Comparison of ENCODE assay signal across 7 mouse cellular contexts in genomic region chr12:84487324-84488056, GRCm38 (mm10). TPM values are rescaled to one million over a fixed set of nuclear protein-coding genes. Genes with fewer than 3 reads are reported as not detected.
DNase-seq lines count a peak whose midpoint lies in the region; ATAC-seq and TF ChIP-seq lines count a peak whose summit lies in the region.

No protein-coding gene starts in this region.

- peak; percentile 90 for ATAC-seq in embryonic facial prominence, embryonic 14.5 days (ENCODE audit: low read depth)
- peak; percentile 70 for ATAC-seq in hindbrain, embryonic 14.5 days (ENCODE audit: low FRiP score)
- no peak for ATAC-seq in erythroid progenitor cell, adult 5-6 weeks (replicated peaks; ENCODE audit: low FRiP score, poor library complexity, severe bottlenecking)

- no peaks in the 10 kb centered on the region for H3K4me1 ChIP-seq in embryonic facial prominence, embryonic 14.5 days (ENCODE audit: control insufficient read depth, insufficient read depth, low read length)
- H3K4me1 ChIP-seq in hindbrain, embryonic 14.5 days (replicated peaks; ENCODE audit: control insufficient read depth, insufficient read depth, low read length) = peaks cover 10% of the 10 kb centered on the region

- peak; percentile 87 for DNase-seq in brain, embryonic 14.5 days (ENCODE audit: low read depth)
- peak; percentile 84 for DNase-seq in embryonic facial prominence, embryonic 14.5 days (ENCODE audit: low spot score)
- peak; percentile 60 for DNase-seq in hindbrain, embryonic 14.5 days (ENCODE audit: low spot score)
- DNase-seq in lung, postnatal 36 days = peak; percentile 46
- no peak for DNase-seq in frontal cortex, postnatal 14 days (ENCODE audit: low spot score in 2 of 2)
- DNase-seq in thymus, postnatal 4 days = no peak

- H3K4me3 ChIP-seq in embryonic facial prominence, embryonic 14.5 days (ENCODE audit: low read depth, low read length) = no peak overlapping the region
- no peak overlapping the region for H3K4me3 ChIP-seq in hindbrain, embryonic 14.5 days (replicated peaks; ENCODE audit: low read length)

- no peak for TF ChIP-seq POLR2A in brain, embryonic 14.5 days (IDR thresholded peaks at IDR 0.05; ENCODE audit: borderline replicate concordance, extremely low read depth, insufficient read depth, insufficient read length, poor library complexity, severe bottlenecking)

- H3K27me3 ChIP-seq in embryonic facial prominence, embryonic 14.5 days (replicated peaks; ENCODE audit: control insufficient read depth, insufficient read depth, low read length) = no peaks in the 10 kb centered on the region
- peaks cover 36% of the 10 kb centered on the region for H3K27me3 ChIP-seq in hindbrain, embryonic 14.5 days (ENCODE audit: control insufficient read depth, insufficient read depth, low read length)

- H3K9ac ChIP-seq in embryonic facial prominence, embryonic 14.5 days (ENCODE audit: low read depth, low read length) = no peak overlapping the region
- H3K9ac ChIP-seq in hindbrain, embryonic 14.5 days = no peak overlapping the region

- TF ChIP-seq CTCF in brain, embryonic 14.5 days (IDR thresholded peaks at IDR 0.05; ENCODE audit: borderline replicate concordance, extremely low read depth, insufficient read depth, insufficient read length) = no peak

- H3K27ac ChIP-seq in embryonic facial prominence, embryonic 14.5 days (replicated peaks; ENCODE audit: low read depth, low read length) = no peak overlapping the region
- H3K27ac ChIP-seq in hindbrain, embryonic 14.5 days = peak overlapping the region; percentile 27; the same call in 1 of the 2 replicates

- 46% methylated on average over 8 of the region's 8 CpGs for WGBS in embryonic facial prominence, embryonic 14.5 days
- WGBS in hindbrain, embryonic 14.5 days = 18% methylated on average over 8 of the region's 8 CpGs

- no peaks in the 10 kb centered on the region for H3K9me3 ChIP-seq in embryonic facial prominence, embryonic 14.5 days (ENCODE audit: control insufficient read depth, low read length)
- no peaks in the 10 kb centered on the region for H3K9me3 ChIP-seq in hindbrain, embryonic 14.5 days (ENCODE audit: control insufficient read depth, low read length)

- no peak overlapping the region for H3K4me2 ChIP-seq in embryonic facial prominence, embryonic 14.5 days (ENCODE audit: low read depth, low read length)
- H3K4me2 ChIP-seq in hindbrain, embryonic 14.5 days (replicated peaks) = no peak overlapping the region

- no peaks in the 10 kb centered on the region for H3K36me3 ChIP-seq in embryonic facial prominence, embryonic 14.5 days (ENCODE audit: control insufficient read depth, insufficient read depth, low read length)
- H3K36me3 ChIP-seq in hindbrain, embryonic 14.5 days (replicated peaks; ENCODE audit: control insufficient read depth, insufficient read depth) = no peaks in the 10 kb centered on the region

RNA-seq across cellular contexts. Expression of gene Lin52, which starts 36.3 kb away (rescaled TPM):
- 24.5 and 40.8 TPM in 2 replicates for polyA plus RNA-seq in brain, embryonic 14.5 days (2012; rRNA removed)
- 20.2 and 21.8 TPM in 2 replicates for polyA plus RNA-seq in embryonic facial prominence, embryonic 14.5 days (2014; fragmentation: Nextera tagmentation; extraction: Ambion mirVana)
- 30.4 and 34.3 TPM in 2 replicates for polyA plus RNA-seq in hindbrain, embryonic 14.5 days (2014; fragmentation: Nextera tagmentation; extraction: Ambion mirVana)
- total RNA-seq in erythroid progenitor cell, adult 5-6 weeks (2015; ENCODE audit: low replicate concordance) = 19.8 and 41.1 TPM in 2 replicates
- total RNA-seq in erythroid progenitor cell, adult 5-6 weeks (2017; ENCODE audit: low replicate concordance) = 22.0 and 26.2 TPM in 2 replicates

RNA-seq across cellular contexts. Expression of gene Aldh6a1, which starts 36.7 kb away (rescaled TPM):
- polyA plus RNA-seq in brain, embryonic 14.5 days (2012; rRNA removed) = 18.0 and 19.3 TPM in 2 replicates
- polyA plus RNA-seq in embryonic facial prominence, embryonic 14.5 days (2014; fragmentation: Nextera tagmentation; extraction: Ambion mirVana) = 37.4 and 38.7 TPM in 2 replicates
- polyA plus RNA-seq in hindbrain, embryonic 14.5 days (2014; fragmentation: Nextera tagmentation; extraction: Ambion mirVana) = 37.9 and 38.3 TPM in 2 replicates
- total RNA-seq in erythroid progenitor cell, adult 5-6 weeks (2015; ENCODE audit: low replicate concordance) = 4.2 and 6.8 TPM in 2 replicates
- total RNA-seq in erythroid progenitor cell, adult 5-6 weeks (2017; ENCODE audit: low replicate concordance) = 2.6 and 7.5 TPM in 2 replicates

Comparison
In these comparisons a context has a peak if more than half of its experiments do, and no peak if none do; other contexts are left out.
1. DNase-seq: peak in brain, embryonic 14.5 days (single experiment), embryonic facial prominence, embryonic 14.5 days (single experiment), hindbrain, embryonic 14.5 days (single experiment) and lung, postnatal 36 days (single experiment); none in frontal cortex, postnatal 14 days (0 of 2) and thymus, postnatal 4 days (single experiment).